Mouse (Mus musculus): ENCODE results near the gene Nsmce1. TPM values are rescaled to one million over a fixed set of nuclear protein-coding genes. Genes with fewer than 3 reads are reported as not detected.

Nsmce1 gene
- polyA plus RNA-seq, 1 experiment from 2014 or later = 115 TPM

DNA sequence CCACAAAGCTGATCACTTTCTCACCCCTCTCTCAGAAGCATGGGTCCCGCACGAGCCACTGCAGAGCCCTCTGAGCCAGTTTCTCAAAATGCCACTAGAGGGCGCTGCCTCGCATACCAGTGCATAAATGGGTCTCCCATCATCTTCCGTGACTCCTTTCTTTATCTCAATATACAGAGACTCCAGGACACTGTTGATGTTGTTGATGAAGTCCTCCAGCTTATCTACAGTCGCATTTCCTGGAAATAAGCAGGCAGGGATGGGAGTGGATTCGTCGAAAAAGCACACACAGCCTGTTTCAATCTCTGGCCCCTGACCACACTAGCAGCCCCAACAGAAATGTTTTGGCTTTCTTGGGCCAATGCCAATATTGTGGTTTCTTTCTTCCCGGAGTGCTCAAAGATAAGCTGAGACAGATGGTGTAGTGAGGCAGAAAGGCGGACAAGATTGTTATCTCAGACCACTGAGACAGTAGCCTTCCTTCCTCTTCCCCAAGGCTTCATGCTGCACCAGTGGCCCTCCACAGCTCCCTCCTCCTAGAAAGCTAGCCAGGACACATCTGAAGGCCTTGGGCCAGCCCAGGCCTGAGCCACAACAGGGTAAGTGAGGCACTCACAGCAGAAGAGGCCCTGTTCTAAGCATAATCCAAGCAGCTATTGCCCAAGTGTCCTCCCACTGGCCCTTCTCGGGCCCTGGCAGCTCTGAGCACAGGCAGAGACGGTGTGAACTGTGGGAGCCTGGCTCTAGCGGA, 19.2 kb downstream of the Nsmce1 start:
- Histone ChIP-seq H3K4me3 (ENCODE audit: low read depth, low read length) (no peak overlapping the region), H3K27me3 (ENCODE audit: control insufficient read depth, insufficient read depth, low read length) (no peaks in the 10 kb centered on the region), H3K36me3 (ENCODE audit: control insufficient read depth, insufficient read depth, low read length) (no peaks in the 10 kb centered on the region; the same call in 1 of the 2 replicates), H3K27ac (ENCODE audit: low read depth, low read length) (no peak overlapping the region), H3K4me1 (replicated peaks; ENCODE audit: control insufficient read depth, insufficient read depth, low read length) (peaks cover 7% of the 10 kb centered on the region; the same call in 1 of the 2 replicates), H3K9me3 (ENCODE audit: control insufficient read depth, low read length) (no peaks in the 10 kb centered on the region), H3K4me2 (ENCODE audit: low read depth, low read length, severe bottlenecking) (no peak overlapping the region), H3K9ac (ENCODE audit: low read length) (no peak overlapping the region)
- ATAC-seq (replicated peaks; ENCODE audit: low FRiP score) (peak; percentile 71), DNase-seq (ENCODE audit: low spot score) (peak; percentile 85)
- WGBS = 45% methylated on average over 13 of the region's 13 CpGs

DNA sequence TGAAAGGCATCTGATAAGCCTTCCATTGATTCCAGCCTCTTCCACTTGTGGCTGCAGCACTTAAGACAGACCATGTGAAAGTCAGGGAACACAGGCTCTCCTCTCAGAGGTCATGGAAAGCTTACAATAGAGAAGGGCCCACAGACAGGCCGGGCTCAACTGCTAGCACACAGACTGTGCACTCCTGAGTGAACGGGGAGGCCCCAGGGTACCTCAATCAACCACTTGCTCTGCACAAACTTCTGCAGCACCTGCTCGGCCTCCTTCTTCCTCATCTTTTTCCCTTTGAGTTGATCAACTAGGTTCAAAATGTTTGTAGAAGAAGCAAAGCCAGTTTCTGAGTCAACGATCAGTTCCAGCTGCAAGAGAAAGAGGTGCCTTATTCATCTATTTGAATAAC, 20.5 kb downstream of the Nsmce1 start:
- WGBS = 89% methylated on average over 4 of the region's 4 CpGs
- H3K36me3 ChIP-seq (ENCODE audit: control insufficient read depth, insufficient read depth, low read length) = peaks cover 3% of the 10 kb centered on the region

DNA sequence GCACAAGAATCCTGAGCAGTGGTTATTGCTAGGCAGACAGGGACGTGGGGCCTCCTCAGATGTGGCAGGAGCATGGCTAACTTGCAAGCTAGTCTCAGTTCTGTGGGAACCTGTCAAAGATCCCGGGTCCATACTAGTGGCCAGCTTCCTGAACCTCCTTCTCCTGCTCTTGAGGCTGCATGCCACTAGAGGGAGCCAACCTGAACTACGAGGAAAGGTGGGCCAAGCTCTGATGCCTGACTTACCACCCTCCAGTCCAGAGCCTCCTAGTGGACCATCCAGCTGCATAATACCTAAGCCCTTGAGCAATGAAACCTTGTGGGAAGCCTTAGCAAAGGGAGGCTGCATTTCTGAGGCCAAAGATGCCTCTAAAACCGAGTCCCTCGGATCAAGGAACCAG, 21.5 kb downstream of the Nsmce1 start:
- Histone ChIP-seq H3K4me2 (ENCODE audit: low read depth, low read length, severe bottlenecking) (no peak overlapping the region), H3K4me3 (ENCODE audit: low read depth, low read length) (no peak overlapping the region), H3K9ac (ENCODE audit: low read length) (no peak overlapping the region), H3K4me1 (replicated peaks; ENCODE audit: control insufficient read depth, insufficient read depth, low read length) (no peaks in the 10 kb centered on the region), H3K9me3 (ENCODE audit: control insufficient read depth, low read length) (no peaks in the 10 kb centered on the region), H3K27ac (ENCODE audit: low read depth, low read length) (no peak overlapping the region), H3K27me3 (ENCODE audit: control insufficient read depth, insufficient read depth, low read length) (no peaks in the 10 kb centered on the region), H3K36me3 (ENCODE audit: control insufficient read depth, insufficient read depth, low read length) (peaks cover 3% of the 10 kb centered on the region)
- WGBS = 27% methylated on average over 5 of the region's 5 CpGs
- ATAC-seq (replicated peaks; ENCODE audit: low FRiP score) = no peak
- peak; percentile 74 for DNase-seq (ENCODE audit: low spot score)

More for the DNA sequence above, 20.5 kb downstream of the Nsmce1 start:
- ATAC-seq (replicated peaks; ENCODE audit: low FRiP score) = no peak
- H3K4me1 ChIP-seq (replicated peaks; ENCODE audit: control insufficient read depth, insufficient read depth, low read length) = 0 out of 2 replicates have a peak, but pooled peaks cover 3% of the 10 kb centered on the region
- H3K9me3 ChIP-seq (ENCODE audit: control insufficient read depth, low read length) = no peaks in the 10 kb centered on the region
- H3K27ac ChIP-seq (ENCODE audit: low read depth, low read length) = no peak overlapping the region
- no peak overlapping the region for H3K4me2 ChIP-seq (ENCODE audit: low read depth, low read length, severe bottlenecking)
- H3K9ac ChIP-seq (ENCODE audit: low read length) = no peak overlapping the region
- H3K27me3 ChIP-seq (ENCODE audit: control insufficient read depth, insufficient read depth, low read length) = no peaks in the 10 kb centered on the region
- DNase-seq (ENCODE audit: low spot score) = no peak
- no peak overlapping the region for H3K4me3 ChIP-seq (ENCODE audit: low read depth, low read length)

DNA sequence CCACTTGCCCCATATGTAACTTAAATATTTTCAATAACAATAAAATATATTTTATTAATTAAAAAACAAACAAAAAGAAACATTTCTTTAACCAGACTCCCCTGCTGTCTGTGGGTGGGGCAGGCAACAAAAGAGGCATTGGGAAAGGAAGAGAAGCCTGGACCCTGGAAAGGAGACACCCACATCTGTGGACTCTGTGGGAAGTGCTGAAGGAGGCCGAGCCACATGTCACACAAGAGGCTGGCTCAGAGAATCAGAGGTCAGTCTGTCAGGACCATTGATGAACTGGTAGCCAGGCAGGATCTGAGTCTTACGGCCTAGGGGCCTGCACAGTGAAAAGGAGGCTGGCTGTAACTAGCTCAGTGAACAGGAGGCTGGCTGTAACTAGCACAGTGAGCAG, 29.2 kb downstream of the Nsmce1 start:
- H3K36me3 ChIP-seq (ENCODE audit: control insufficient read depth, insufficient read depth, low read length) = peaks cover 3% of the 10 kb centered on the region; the same call in 1 of the 2 replicates
- no peak overlapping the region for H3K4me2 ChIP-seq (ENCODE audit: low read depth, low read length, severe bottlenecking)
- H3K9me3 ChIP-seq (ENCODE audit: control insufficient read depth, low read length) = no peaks in the 10 kb centered on the region
- H3K9ac ChIP-seq (ENCODE audit: low read length) = no peak overlapping the region
- DNase-seq (ENCODE audit: low spot score) = no peak
- no peaks in the 10 kb centered on the region for H3K4me1 ChIP-seq (replicated peaks; ENCODE audit: control insufficient read depth, insufficient read depth, low read length)
- WGBS = 49% methylated on average over 2 of the region's 2 CpGs
- no peak overlapping the region for H3K4me3 ChIP-seq (ENCODE audit: low read depth, low read length)
- H3K27me3 ChIP-seq (ENCODE audit: control insufficient read depth, insufficient read depth, low read length) = no peaks in the 10 kb centered on the region
- ATAC-seq (replicated peaks; ENCODE audit: low FRiP score) = no peak
- H3K27ac ChIP-seq (ENCODE audit: low read depth, low read length) = no peak overlapping the region

DNA sequence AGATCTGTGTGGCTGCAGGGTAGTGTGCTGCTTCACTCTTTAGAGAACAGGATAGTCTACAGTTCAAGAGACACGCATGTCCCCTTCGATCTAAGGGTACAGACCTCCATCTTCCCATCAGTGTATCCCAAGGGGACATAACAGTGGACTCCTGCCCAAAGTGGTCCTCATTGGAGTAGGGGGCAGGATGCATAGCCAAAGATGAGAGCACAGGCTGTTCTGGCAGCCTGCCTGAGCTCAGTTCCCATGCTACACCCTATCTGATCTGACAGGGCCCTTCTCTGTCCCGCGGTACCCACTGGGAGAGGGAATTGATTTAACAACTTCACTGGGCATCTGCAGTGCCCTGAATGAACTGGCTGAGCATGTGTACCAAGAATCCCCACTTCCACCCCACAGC, 37.7 kb downstream of the Nsmce1 start:
- H3K9ac ChIP-seq (ENCODE audit: low read length) = no peak overlapping the region
- no peak overlapping the region for H3K4me3 ChIP-seq (ENCODE audit: low read depth, low read length)
- H3K36me3 ChIP-seq (ENCODE audit: control insufficient read depth, insufficient read depth, low read length) = no peaks in the 10 kb centered on the region; the same call in 1 of the 2 replicates
- no peaks in the 10 kb centered on the region for H3K27me3 ChIP-seq (ENCODE audit: control insufficient read depth, insufficient read depth, low read length)
- no peak for ATAC-seq (replicated peaks; ENCODE audit: low FRiP score)
- 99% methylated on average over 4 of the region's 4 CpGs for WGBS
- H3K4me1 ChIP-seq (replicated peaks; ENCODE audit: control insufficient read depth, insufficient read depth, low read length) = no peaks in the 10 kb centered on the region
- no peak overlapping the region for H3K27ac ChIP-seq (ENCODE audit: low read depth, low read length)
- DNase-seq (ENCODE audit: low spot score) = no peak
- no peak overlapping the region for H3K4me2 ChIP-seq (ENCODE audit: low read depth, low read length, severe bottlenecking)
- no peaks in the 10 kb centered on the region for H3K9me3 ChIP-seq (ENCODE audit: control insufficient read depth, low read length)

DNA sequence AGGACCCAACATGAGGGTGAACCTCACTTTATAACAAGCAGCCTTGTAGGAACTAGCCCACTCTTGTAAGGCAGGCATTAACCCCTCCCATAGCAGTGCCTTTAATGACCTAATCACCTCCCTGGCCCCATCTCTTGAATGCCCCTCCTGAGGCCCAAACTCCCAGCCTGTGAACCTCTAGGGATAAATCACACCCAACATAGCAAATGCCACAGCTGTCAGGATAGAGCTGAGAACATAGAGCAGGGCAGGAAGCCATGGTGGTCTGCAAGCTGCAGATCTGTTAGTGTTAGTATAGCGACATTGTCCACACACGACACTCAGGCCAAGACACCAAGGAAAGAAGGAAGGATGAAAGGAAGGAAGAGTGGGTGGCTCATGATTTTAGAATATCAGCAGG, 40.3 kb downstream of the Nsmce1 start:
- ATAC-seq (replicated peaks; ENCODE audit: low FRiP score) = no peak
- DNase-seq (ENCODE audit: low spot score) = no peak
- Histone ChIP-seq H3K9me3 (ENCODE audit: control insufficient read depth, low read length) (no peaks in the 10 kb centered on the region), H3K27me3 (ENCODE audit: control insufficient read depth, insufficient read depth, low read length) (no peaks in the 10 kb centered on the region), H3K4me3 (ENCODE audit: low read depth, low read length) (no peak overlapping the region), H3K9ac (ENCODE audit: low read length) (no peak overlapping the region), H3K36me3 (ENCODE audit: control insufficient read depth, insufficient read depth, low read length) (no peaks in the 10 kb centered on the region; the same call in 1 of the 2 replicates), H3K4me2 (ENCODE audit: low read depth, low read length, severe bottlenecking) (no peak overlapping the region), H3K27ac (ENCODE audit: low read depth, low read length) (no peak overlapping the region), H3K4me1 (replicated peaks; ENCODE audit: control insufficient read depth, insufficient read depth, low read length) (no peaks in the 10 kb centered on the region)
- 96% methylated on average over 2 of the region's 2 CpGs for WGBS

DNA sequence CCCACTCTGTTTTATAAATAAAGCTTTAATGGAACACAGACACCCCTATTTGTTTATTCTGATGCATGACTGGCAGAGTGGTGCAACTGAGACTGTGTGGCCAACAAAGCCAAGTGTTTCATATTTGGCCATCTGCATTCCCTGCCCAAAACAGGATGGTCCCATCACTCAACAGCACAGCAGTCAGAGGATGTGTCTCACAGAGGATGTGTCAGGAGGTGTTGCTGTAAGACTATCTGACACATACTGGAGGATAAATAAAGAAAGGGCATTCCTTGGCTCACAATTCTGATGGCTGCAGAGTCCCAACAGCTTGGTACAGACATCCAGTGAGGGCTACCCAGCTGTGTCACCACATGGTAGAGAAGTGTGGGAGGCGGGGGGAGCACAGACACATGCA, 40.7 kb downstream of the Nsmce1 start:
- Histone ChIP-seq H3K9ac (ENCODE audit: low read length) (no peak overlapping the region), H3K9me3 (ENCODE audit: control insufficient read depth, low read length) (no peaks in the 10 kb centered on the region), H3K4me1 (replicated peaks; ENCODE audit: control insufficient read depth, insufficient read depth, low read length) (no peaks in the 10 kb centered on the region), H3K36me3 (ENCODE audit: control insufficient read depth, insufficient read depth, low read length) (no peaks in the 10 kb centered on the region; the same call in 1 of the 2 replicates), H3K4me2 (ENCODE audit: low read depth, low read length, severe bottlenecking) (no peak overlapping the region), H3K4me3 (ENCODE audit: low read depth, low read length) (no peak overlapping the region), H3K27me3 (ENCODE audit: control insufficient read depth, insufficient read depth, low read length) (no peaks in the 10 kb centered on the region), H3K27ac (ENCODE audit: low read depth, low read length) (no peak overlapping the region)
- no peak for DNase-seq (ENCODE audit: low spot score)
- no peak for ATAC-seq (replicated peaks; ENCODE audit: low FRiP score)
- WGBS = 87% methylated on average over 1 of the region's 1 CpGs

DNA sequence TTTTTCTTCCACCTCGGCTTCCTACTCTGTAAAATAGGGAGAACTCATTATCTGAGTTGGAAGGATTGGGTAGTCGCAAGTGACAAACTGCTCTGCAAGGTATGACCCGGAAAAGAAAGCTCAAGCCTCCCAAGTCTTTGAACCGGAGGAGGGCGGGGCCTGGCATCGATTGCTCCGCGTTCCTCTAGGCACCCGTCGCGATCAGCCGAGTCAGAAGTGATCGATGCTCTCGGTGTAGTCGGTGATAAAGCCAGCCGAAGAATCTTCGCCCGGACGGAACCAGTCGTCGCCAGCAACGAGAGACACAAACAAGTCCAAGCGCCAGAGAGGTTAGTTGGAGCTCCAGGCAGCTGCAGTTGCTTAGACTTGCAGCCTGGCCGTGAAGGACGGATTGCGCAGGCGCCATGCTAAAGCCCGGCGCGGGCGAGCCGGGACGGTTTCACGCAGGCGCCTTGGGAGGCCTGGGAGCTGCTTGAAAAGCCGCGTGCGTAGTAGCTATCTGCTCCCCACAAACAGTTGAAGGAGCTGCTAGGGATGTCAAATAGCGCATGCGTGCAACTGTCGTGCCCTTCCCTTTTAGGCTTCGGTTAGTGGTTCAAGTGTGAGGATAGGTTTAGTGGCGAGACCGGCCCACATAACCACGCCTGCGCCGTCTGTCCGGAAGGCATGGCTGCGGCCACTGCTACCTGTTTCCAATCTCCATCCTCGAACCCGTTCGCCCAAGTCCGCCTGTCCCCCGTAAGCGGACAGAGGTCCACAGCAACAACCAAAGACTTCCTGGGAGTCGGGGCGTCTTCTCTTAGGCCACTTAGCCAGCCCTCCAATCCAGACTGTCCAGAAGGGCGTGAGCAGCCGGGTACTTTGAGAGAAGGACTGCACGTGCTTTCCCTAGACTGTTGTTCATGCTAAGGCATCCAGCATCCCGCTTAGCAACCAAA, 46.7 kb downstream of the Nsmce1 start, which contains the start of gene Kdm8:
Kdm8 (plus strand) TSS at position 213 of the 938 bp plus-strand sequence.
- peak; percentile 96 for ATAC-seq (replicated peaks; ENCODE audit: low FRiP score)
- WGBS = 2% methylated on average over 61 of the region's 61 CpGs

More for the DNA sequence above, 46.7 kb downstream of the Nsmce1 start, which contains the start of gene Kdm8:
- Histone ChIP-seq H3K4me1 (replicated peaks; ENCODE audit: control insufficient read depth, insufficient read depth, low read length) (0 out of 2 replicates have a peak, but pooled peaks cover 6% of the 10 kb centered on the region), H3K27me3 (ENCODE audit: control insufficient read depth, insufficient read depth, low read length) (no peaks in the 10 kb centered on the region), H3K4me3 (ENCODE audit: low read depth, low read length) (peak within 1 kb of the TSS; percentile 58), H3K9me3 (ENCODE audit: control insufficient read depth, low read length) (no peaks in the 10 kb centered on the region), H3K4me2 (ENCODE audit: low read depth, low read length, severe bottlenecking) (peak within 1 kb of the TSS; percentile 78), H3K27ac (ENCODE audit: low read depth, low read length) (peak within 1 kb of the TSS; percentile 93), H3K36me3 (ENCODE audit: control insufficient read depth, insufficient read depth, low read length) (no peaks in the 10 kb centered on the region; the same call in 1 of the 2 replicates), H3K9ac (ENCODE audit: low read length) (peak within 1 kb of the TSS; percentile 83)
- peak; percentile 95 for DNase-seq (ENCODE audit: low spot score)

Data from forebrain, embryonic 11.5 days (tissue).